Mouse (Mus musculus) kidney, postnatal 4 days (tissue): ENCODE results near the gene Fads2.
A peak's percentile ranks its signal among the peaks of the same experiment; 100 is the strongest.
"Not testable (repeated sequence)": the region's sequence is repeated elsewhere in the genome, so short reads cannot be mapped to it uniquely, and the experiment has no call there.

Source experiments
- DNase-seq, 2 experiments: peaks; one replicate each; pipeline ENCODE4 v3.0.0; 2021; ENCODE audit warnings: mixed read lengths in 2 of 2

The Fads2 gene

DNA sequence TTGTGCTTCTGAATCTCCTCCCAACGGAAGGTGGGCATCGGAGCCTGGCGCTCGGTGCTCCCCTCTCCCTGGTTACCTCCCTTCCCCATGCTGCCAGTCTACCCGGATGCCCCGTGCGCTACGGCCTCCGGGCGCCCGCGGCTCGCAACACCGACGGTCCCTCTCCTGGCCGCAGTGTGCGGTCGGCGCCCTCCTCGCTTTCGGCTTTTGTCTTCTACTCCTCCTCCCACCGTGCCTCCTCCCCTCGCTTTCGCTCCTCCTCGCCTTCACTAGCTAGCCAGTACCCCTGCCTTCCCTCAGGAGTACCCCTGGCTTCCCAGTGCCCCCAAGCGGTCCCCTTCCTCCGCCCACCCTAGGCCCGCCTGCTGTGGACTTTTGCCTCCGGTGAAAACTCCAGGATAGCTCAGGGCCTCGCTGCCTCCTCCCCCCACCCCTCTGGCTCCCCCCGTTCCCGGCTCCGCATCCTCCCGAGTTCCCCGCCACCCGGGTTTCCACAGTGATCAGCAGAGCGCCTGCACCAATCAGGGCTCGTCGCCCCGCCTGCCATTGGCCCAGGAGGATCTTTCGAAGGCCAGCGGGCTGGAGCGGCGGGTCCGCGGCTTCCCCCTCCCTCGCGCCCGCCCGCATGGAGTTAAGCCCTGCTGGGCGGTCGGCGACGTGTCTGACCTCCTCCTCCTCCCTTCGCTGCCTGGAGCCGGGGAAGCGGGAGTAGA is at the start of gene Fads2:
Fads2 (minus strand) TSS at position 406 of the 713 bp plus-strand sequence.
- DNase-seq = peak; percentile 93 to 96

DNA sequence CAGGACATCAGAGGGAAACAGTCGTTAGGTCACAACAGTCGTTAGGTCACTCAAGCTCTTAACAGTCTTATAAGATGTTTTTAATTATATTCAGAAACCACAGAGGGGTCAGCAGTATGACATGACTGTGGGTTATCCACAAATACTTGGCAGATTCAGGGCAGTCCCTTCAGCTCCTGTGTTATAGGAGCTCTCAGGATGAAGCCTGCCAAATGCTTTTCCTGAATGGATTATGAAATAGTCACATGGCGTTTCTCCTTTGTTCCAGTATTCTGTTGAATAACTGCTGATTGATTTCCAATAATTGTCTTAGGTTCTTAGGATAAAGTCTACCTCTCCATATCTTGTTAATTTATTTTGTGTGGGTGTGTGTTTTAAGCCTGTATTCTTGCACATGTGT is 47.6 kb upstream of the Fads2 start:
- DNase-seq = no peak

DNA sequence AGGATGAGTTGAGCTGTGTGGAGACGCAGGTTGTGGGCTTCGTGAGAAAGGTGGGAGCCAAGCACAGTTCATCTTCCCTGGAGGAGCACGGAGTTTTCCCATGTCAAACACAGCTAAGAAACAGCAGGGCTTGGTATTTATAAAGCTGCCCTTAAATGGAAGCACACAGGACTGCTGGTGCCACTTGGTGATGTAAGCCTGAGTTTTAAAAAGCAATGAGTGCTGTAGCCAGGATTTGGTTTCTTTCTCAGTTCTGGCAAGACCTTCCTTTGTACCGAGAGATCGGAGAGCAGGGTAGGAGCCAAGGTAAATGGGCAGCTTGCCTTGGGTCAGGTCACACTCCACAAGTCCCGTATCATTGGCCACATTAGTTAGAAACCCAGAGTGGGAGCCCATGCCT is 47.0 kb upstream of the Fads2 start:
- no peak for DNase-seq

DNA sequence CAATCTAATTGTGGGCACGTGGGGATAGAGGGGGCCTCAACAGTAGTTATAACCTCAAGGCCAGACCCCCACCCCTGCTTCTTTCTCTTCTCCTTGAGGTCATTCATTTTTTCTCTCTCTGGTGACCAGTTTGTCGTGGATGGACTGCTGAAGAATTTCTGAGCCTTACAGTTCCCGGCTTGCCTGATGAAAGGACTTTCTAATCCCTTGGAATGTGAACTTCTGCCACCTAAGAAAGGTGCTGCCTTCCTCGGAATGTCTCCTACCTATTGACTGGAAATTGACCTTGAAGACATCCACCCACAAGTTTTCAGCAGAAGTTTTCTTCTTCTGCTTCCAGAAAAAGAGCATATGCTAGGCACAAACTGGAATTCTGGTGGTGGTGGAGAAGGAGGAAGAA is 42.9 kb upstream of the Fads2 start:
- DNase-seq = no peak

DNA sequence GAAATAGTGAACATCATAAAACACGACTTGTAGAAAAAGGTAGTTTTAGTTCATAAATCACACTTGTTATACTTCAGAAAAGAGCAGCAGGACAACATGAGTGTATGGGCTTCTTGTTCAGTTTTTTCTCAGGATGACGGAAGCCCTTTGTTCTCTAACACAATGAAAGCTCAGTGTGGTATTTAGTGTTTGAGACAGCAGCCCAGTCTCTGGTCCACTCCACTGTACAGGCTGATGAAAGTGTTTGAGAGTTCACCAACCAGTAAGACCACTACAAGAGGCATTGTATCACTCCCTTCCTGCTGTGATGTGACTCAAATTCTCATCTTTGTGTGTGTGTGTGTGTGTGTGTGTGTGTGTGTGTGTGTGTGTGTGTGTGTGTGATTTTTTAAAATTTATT is 42.1 kb upstream of the Fads2 start:
- DNase-seq = no peak

DNA sequence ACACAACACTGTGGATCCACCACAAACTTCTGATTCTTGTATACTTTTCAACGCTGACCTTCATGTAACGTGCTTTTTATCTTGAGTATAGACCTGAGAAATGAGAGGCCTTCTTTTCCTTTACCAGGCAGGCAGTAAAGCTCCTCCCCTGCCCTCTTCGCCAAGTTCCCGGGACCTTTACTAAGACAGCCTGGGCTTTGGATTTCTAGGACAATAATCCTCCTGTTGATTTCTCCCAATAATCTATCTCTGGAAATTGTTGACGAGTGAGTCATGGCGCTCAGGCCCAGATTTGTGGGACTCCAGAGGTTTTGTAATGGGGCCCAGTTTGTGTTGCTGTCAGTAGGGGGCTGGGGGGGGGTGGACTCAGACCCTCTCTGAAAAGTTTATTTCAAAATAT is 38.2 kb upstream of the Fads2 start:
- DNase-seq = no peak

DNA sequence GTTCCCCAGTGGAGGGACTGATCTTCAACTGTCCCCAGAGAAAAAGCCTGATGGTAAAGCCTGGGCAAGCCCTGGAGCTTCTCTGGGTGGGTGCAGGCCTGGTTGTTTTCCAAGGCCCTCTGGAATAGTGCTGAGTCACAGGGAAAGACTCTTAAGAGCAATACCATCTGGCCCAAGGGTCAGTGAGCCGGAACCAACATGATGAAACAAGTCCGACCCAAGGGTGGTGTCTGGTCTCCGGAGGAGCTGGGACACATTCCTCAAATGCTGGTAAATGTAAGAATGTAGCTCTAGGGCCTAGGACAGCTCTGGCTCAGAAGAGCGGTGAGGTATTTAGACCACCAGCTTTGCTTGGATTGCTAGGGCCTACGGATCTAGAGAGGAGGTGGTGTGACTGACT is 35.9 kb upstream of the Fads2 start:
- DNase-seq = peak; percentile 23 to 56

DNA sequence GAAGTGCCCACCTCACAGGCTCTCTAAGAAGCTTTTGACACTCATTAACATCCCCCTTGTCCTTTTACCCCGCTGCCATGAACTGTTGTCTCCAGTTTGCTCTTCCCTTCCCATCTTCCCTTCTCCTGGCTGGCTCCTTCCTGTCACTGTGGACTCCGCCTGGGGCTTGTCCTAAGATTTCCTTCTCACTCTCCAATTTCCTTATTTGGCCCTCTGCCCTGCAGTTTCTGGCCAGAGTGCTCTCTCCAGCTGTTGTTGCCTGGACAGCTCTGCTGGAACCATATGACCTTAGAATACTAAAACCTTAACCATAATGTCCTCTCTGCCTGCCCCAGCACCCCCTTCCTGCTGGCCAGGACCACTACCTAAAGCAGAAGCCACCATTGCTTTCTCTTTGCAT is 33.1 kb upstream of the Fads2 start:
- DNase-seq = peak; percentile 77 to 80

DNA sequence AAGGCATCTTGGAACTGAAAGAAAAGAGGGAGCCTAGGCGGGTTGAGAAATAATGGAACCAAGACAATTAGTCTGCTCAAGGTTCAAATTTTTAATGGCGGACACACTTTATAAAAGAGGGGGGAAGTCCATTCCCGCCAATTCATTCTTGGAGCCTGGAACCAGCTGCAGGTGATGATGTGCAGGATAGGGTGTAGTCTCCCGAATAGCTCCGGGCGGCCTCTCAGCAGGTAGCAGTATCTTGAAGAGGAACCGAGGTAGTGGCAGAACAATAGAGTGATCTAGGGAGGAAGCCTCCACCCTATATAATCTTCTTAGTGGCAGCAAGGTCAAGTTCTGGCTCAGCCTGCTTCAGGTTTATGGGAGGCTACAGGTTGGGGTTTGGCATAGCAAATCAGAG is 28.0 kb upstream of the Fads2 start:
- not testable (repeated sequence) for DNase-seq

DNA sequence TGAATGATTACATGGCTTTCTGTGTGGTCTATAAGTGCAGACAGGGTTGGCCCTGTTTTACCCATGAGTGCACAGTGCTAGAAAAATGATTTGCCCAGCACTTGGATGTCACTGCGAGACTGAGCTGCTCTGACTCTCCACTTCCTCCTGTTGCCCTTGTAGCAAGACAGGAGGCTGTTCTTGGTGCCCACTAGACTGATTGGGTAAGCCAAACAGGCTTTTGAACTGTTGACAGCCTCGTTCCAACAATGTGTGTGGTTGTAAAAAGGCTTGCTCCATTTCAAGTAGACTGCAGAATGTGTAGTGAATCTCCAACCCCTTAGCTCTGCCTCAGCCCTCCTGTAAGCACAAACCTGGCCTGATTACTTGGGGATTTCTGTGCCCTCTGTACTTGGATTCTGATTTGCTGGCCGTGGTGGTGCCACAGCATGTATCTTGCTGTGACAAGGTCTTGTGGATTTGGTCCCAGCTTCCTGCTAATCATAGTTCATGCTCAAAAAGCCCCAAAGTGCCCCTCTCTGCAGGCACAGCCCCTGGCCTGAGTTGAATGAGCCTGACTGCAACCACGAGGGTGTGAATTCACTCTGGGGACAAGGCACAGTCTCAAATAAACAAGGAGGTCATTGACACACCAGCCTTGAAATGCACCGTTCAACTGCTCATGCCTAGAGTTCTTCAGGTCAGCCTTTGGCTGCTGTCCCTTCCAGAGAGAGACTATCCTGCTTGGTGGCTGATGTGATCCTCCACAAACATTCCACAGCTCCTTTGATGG is 25.1 kb upstream of the Fads2 start:
- no peak for DNase-seq

DNA sequence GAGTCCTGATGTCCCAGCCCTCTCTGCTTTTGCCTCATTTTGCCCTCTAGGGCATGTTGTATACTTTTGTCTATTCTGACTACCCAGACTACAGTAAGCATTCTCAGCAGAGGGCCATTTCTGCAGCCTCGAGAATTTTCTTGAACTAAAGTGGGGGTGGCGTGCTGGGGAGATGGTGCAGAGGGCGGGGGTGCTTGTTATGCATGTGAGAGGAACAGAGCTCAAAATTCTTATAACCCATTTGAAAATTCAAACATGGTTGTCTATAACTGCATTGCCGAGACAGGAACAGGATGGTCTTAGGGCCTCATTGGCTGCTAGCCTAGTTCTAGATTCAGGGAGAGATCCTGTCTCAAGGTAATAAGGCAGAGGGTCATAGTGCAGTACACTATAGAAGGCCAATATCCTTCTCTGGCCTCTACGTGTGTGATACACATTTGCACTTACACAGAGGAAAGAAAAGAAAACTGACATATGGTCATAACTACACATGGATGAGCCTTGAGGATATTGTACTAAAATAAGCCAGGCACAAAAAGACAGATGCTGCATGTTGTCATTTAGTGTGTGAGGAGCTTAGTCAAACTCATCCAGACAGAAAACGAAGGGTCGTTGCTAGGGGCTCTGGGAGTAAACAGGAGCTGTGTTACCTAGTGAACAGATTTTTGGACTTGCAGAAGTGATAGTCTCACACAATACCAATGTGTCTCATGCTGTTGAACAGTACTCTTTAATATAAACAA is 22.5 kb upstream of the Fads2 start:
- no peak for DNase-seq

DNA sequence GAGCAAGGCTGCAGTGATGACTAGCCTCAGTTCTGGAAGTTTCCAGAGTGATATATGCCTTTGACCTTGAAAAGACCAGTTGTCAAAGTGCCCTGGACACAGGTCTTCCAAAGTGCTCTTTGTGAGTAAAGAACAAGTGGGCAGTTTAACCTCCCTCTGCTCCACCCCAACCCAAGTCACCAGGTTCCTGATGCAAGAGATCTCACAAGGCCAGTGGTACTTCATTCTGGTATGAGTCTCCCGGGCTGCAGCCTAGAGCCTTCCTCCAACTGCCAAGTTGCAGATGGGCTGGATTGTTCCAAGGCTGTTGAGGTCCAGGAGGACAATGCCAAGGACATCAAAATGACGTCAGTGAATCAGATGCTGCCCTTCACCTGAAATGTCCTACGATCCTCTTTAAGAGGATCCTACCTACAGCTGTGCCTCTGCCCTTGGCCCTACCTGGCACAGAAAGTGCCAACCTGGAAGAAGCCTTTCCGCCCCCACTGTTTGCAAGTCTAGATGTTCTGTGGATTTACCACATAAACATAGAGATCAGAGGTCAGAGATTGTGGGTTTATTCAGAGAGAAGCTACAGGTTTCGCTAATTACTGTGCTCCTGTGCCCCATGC is 20.6 kb upstream of the Fads2 start:
- DNase-seq = no peak

DNA sequence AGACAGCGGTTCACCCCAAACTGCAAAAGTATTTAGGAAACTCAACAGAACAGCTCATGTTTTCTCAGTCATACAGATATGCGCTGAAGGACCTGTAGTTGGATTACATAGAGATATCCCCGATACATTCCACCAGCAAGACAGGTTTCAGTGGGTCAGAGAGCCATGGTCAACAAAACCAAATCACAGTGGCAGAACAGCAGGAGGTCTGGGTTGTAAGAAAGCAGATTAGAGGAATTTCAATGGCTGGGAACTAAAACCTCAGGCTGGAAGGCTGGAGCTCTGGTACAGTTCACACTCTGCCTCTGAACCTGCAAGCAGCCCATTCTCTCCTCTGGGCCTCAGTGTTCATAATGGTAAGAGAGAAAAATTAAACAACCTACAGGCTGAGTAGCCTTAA is 15.1 kb upstream of the Fads2 start:
- DNase-seq = no peak

DNA sequence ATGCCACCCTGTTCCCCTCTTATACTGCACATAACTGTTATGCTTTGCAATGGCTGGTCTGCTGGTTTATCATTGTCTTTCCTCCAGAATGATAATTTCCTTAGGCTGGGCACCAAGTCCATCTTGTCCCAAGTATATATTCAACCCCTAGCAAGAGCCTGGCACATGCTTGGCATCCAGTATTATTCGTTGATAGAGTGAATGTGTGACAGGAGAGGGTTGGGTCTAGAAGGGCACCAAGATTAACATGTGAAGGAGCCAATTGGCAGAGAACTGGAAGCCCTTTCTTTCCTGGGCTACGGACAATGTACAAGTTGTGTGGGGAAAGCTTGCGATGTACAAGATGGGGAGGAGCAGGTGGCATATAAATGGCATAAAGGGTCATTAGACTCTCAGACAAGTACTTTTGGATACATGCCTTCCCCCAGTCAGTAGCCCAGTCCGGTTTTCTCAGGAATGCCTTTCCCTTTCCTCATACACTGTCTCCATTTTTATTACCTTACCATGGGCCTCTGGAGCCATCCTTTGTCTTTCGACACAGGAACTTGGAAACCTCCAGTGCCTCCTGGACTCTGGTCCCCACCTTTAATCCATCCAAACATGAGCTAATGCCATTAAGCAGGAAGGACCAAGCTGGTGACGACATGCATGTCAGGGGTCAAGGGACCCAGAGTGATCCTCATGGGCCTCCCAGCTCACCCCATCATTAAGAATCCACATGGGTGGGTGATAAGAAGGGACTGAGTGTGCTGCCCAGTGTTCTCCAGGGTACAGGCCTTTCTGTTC is 14.0 kb upstream of the Fads2 start:
- no peak for DNase-seq

DNA sequence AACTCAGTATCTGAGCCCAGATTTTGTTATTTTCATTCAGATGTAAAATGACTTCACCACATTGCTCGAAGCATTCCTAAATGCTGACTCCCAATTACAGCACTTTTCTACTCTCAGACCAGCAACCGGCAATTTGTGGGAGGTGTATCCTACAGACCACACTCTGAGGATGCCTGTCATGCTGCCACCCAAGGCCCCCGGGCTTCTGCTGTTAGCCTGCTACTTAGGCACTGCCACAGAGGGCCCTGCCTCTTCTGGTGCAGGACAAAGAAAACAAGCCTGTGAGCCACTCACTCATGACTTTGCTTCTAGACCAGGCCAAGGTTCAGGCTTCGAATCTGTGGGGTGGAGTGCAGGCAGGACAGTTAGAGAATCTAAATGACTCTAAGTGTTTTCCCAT is 11.4 kb upstream of the Fads2 start:
- no peak for DNase-seq

DNA sequence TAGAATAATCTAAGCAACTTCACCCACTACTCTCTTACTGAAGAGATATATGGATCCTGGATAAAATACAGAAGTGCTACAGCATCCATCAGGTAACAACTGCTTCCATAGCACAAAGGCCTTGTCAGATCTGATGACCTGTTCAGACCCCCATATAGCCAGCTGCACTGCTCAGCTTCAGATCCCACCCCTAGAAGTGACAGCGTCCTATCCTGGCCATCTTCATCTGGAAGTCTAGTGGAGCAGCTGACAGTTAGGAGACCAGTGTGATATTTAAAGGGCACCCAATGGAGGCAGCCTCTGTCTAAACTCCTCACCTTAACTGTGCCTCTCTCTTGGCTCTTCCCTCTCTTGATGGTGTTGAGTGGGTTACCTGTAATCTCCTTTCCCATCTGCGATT is 7.1 kb upstream of the Fads2 start:
- no peak for DNase-seq

DNA sequence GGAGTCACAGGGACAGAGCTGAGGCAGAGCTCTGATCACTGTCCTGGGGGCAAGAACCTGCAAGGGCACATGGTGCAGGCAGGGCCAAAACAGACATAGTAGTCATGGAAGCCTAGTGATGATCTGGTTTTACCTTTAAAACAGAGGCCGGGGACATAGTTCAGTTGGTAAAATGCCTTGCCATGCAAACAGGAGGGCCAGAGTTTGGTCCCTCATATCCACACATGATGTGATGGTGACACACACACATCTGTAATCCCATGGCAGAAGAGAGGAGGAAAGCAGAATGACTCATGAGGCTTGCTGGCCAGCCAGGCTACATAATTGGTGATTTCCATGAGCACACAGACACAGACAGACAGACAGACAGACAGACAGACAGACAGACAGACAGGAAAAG is 6.6 kb upstream of the Fads2 start:
- no peak for DNase-seq

DNA sequence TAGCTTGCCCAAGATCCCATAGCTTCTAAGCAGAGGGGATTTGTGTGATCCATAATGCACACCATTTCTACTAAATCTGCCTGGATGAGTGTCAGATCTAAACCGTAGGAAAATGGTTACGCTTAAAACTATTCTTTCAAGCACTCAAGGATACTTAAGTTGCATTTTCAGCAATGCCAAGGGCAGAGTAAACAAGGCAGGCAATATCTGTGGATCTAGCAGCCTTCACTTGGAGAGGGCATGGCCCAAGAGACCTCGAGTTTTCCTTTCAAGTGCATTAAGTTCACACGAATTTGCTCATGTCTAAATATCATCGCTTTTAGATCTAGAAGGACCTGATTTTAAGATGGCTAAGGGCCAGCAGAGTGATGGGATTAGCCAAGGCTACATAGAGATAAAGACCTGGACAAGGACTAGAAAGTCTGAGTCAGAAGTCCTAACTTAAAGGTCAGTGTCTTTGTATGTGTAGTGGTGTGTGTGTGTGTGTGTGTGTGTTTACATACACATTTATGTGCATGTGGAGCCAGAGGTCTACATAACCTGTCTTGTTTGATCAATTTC is 5.6 kb upstream of the Fads2 start:
- no peak for DNase-seq

DNA sequence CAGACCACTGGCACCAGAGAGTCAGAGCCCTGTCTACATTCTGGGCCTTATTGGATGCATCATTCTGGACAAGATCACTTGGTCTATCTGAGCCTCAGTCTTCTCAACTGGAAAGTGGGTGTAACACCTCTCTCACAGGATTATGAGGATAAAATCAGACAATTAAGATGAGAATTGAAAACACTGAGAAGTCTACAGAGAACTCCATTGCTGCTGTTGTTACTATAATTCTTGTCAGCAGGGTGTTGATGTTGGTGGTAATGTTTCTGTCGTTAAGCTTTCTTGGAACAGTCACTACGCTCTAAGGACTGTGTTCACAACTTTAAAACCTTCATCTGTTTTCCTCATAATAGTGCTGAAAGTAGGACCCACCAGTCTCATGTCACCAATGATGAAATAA is 5.1 kb upstream of the Fads2 start:
- no peak for DNase-seq

DNA sequence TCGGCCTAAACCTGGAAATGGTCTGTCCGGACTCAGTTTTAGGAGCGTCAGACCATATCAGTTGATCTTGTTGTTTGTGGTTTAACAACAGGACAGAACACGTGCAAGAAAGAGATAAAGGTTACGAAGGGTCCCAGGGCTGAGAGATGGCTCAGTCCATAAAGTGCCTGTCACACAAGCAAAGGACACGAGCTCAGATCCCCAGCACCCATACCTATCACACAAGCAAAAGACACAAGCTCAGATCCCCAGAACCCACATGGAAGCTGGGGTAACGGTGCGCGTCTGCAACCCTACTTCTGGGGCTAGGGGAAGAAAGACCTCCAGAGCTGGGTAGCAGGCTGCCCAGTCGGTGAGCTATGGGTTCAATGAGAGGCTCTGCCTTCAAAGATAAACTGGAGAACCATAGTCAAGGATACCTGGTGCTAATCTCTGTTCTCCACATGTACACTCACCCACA is 3.5 kb upstream of the Fads2 start:
- DNase-seq = no peak

DNA sequence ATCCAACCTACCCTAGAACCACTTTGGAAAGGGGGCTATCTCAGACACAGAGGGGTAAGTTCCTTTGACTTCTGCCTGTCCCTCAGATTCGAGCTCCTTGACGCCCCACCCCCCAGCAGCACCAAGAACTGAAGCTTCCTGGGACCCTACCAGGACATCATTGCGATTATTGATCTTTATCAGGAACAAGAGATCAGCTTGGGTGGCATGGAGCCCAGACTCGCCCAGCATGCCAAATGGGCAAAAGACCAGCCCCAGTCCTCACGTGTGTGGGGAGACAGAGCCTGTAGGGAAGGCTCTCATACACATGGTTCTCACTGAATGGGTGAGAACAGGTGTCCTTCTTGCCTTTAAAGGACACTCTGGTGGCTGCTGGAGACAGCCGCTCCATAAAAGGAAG is 2.7 kb upstream of the Fads2 start:
- no peak for DNase-seq

DNA sequence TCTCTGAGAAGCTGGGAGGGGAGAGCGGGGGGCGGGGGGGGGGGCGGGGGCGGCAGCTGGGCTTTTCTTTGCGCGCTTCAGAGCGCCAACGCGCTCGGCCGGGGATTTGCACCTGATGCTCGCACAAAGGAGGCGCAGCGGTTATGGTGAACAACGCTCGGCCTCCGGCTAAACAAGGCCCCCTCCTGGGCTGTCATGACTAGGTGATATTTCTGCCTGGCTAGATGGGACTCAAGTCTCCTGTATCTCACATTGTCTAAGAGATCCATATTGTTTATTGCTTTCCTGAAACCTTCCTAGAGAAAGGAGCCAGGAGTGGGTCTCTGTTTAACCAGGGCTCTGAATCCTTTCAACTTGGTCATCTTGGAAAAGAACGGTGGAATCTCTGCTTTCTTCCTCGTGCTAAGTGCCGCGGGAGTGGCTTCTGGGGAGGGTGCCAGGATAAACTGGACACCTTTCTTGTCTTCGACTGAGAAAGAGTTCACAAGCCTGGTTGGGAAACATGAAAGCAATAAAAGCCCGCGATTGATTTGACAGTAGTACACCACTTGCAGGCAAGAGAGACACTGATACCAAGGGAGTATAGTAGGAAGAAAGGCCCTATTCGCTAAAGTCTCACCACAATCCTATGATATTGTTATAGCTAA is 631 bp upstream of the Fads2 start:
- DNase-seq = peak in 1 of 2 experiments; percentile 13
